Mouse (Mus musculus): Measurements from ENCODE around the gene Dxo. TPM values are rescaled to one million over a fixed set of nuclear protein-coding genes. Genes with fewer than 3 reads are reported as not detected.

Dxo gene
- polyA plus RNA-seq, 1 experiment from 2014 or later: 54.9 TPM

GRCm38 (mm10) chr17:34860514-34860913, 23.7 kb downstream of the Dxo start:
- Histone ChIP-seq H3K4me3 (ENCODE audit: low read depth, low read length) (no peak overlapping the region), H3K9me3 (replicated peaks; ENCODE audit: control insufficient read depth, low read length) (no peaks in the 10 kb centered on the region), H3K4me2 (ENCODE audit: low read length) (no peak overlapping the region), H3K9ac (ENCODE audit: low read length) (no peak overlapping the region), H3K27me3 (replicated peaks; ENCODE audit: control insufficient read depth, insufficient read depth, low read length) (no peaks in the 10 kb centered on the region), H3K36me3 (ENCODE audit: control insufficient read depth, insufficient read depth, low read length) (peaks cover 21% of the 10 kb centered on the region), H3K27ac (ENCODE audit: low read depth, low read length) (no peak overlapping the region), H3K4me1 (ENCODE audit: control insufficient read depth, insufficient read depth, low read length) (no peaks in the 10 kb centered on the region)
- DNase-seq (ENCODE audit: low spot score): no peak
- 90% methylated on average over 9 of the region's 9 CpGs for WGBS
- no peak for ATAC-seq

GRCm38 (mm10) chr17:34861704-34862415, 25.0 kb downstream of the Dxo start:
- 79% methylated on average over 13 of the region's 13 CpGs for WGBS
- H3K36me3 ChIP-seq (ENCODE audit: control insufficient read depth, insufficient read depth, low read length): peaks cover 7% of the 10 kb centered on the region

GRCm38 (mm10) chr17:34862416-34863081, 25.7 kb downstream of the Dxo start, which contains the start of gene Cfb:
TSS of gene Cfb (minus strand) at chr17:34862518.
- Histone ChIP-seq H3K4me3 (ENCODE audit: low read depth, low read length) (no peak within 1 kb of the TSS), H3K9ac (ENCODE audit: low read length) (no peak within 1 kb of the TSS), H3K36me3 (ENCODE audit: control insufficient read depth, insufficient read depth, low read length) (peaks cover under 1% of the 10 kb centered on the region; the same call in 1 of the 2 replicates), H3K4me2 (ENCODE audit: low read length) (no peak within 1 kb of the TSS), H3K9me3 (replicated peaks; ENCODE audit: control insufficient read depth, low read length) (no peaks in the 10 kb centered on the region), H3K4me1 (ENCODE audit: control insufficient read depth, insufficient read depth, low read length) (no peaks in the 10 kb centered on the region), H3K27me3 (replicated peaks; ENCODE audit: control insufficient read depth, insufficient read depth, low read length) (no peaks in the 10 kb centered on the region), H3K27ac (ENCODE audit: low read depth, low read length) (no peak within 1 kb of the TSS)
- WGBS: 75% methylated on average over 8 of the region's 8 CpGs
- no peak for DNase-seq (ENCODE audit: low spot score)
- no peak for ATAC-seq

More at GRCm38 (mm10) chr17:34861704-34862415, 25.0 kb downstream of the Dxo start:
- no peaks in the 10 kb centered on the region for H3K9me3 ChIP-seq (replicated peaks; ENCODE audit: control insufficient read depth, low read length)
- H3K4me2 ChIP-seq (ENCODE audit: low read length): no peak overlapping the region
- H3K27ac ChIP-seq (ENCODE audit: low read depth, low read length): no peak overlapping the region
- no peaks in the 10 kb centered on the region for H3K27me3 ChIP-seq (replicated peaks; ENCODE audit: control insufficient read depth, insufficient read depth, low read length)
- ATAC-seq (no peak), DNase-seq (ENCODE audit: low spot score) (no peak)
- no peak overlapping the region for H3K9ac ChIP-seq (ENCODE audit: low read length)
- H3K4me3 ChIP-seq (ENCODE audit: low read depth, low read length): no peak overlapping the region
- no peaks in the 10 kb centered on the region for H3K4me1 ChIP-seq (ENCODE audit: control insufficient read depth, insufficient read depth, low read length)

- no peak overlapping the region for H3K9ac ChIP-seq (ENCODE audit: low read length)
- no peaks in the 10 kb centered on the region for H3K4me1 ChIP-seq (ENCODE audit: control insufficient read depth, insufficient read depth, low read length)
- WGBS: 66% methylated on average over 7 of the region's 7 CpGs
- H3K4me2 ChIP-seq (ENCODE audit: low read length): no peak overlapping the region
- H3K9me3 ChIP-seq (replicated peaks; ENCODE audit: control insufficient read depth, low read length): no peaks in the 10 kb centered on the region
- ATAC-seq (no peak), DNase-seq (ENCODE audit: low spot score) (no peak)
- no peak overlapping the region for H3K27ac ChIP-seq (ENCODE audit: low read depth, low read length)
- no peaks in the 10 kb centered on the region for H3K27me3 ChIP-seq (replicated peaks; ENCODE audit: control insufficient read depth, insufficient read depth, low read length)
- H3K4me3 ChIP-seq (ENCODE audit: low read depth, low read length): no peak overlapping the region
- no peaks in the 10 kb centered on the region for H3K36me3 ChIP-seq (ENCODE audit: control insufficient read depth, insufficient read depth, low read length)
These were observed 29.2 kb downstream of the Dxo start for GRCm38 (mm10) chr17:34865981-34866380.

- DNase-seq (ENCODE audit: low spot score) (no peak), ATAC-seq (no peak)
- Histone ChIP-seq H3K4me3 (ENCODE audit: low read depth, low read length) (no peak overlapping the region), H3K9ac (ENCODE audit: low read length) (no peak overlapping the region), H3K4me2 (ENCODE audit: low read length) (no peak overlapping the region), H3K9me3 (replicated peaks; ENCODE audit: control insufficient read depth, low read length) (no peaks in the 10 kb centered on the region), H3K27me3 (replicated peaks; ENCODE audit: control insufficient read depth, insufficient read depth, low read length) (no peaks in the 10 kb centered on the region), H3K36me3 (ENCODE audit: control insufficient read depth, insufficient read depth, low read length) (no peaks in the 10 kb centered on the region), H3K27ac (ENCODE audit: low read depth, low read length) (no peak overlapping the region), H3K4me1 (ENCODE audit: control insufficient read depth, insufficient read depth, low read length) (no peaks in the 10 kb centered on the region)
- whole genome bisulfite sequencing: 93% methylated on average over 6 of the region's 6 CpGs
These were observed 37.5 kb downstream of the Dxo start for GRCm38 (mm10) chr17:34874321-34874720.

- DNase-seq (ENCODE audit: low spot score) (no peak), ATAC-seq (no peak)
- Histone ChIP-seq H3K4me2 (ENCODE audit: low read length) (no peak within 1 kb of the TSS), H3K36me3 (ENCODE audit: control insufficient read depth, insufficient read depth, low read length) (no peaks in the 10 kb centered on the region), H3K4me1 (ENCODE audit: control insufficient read depth, insufficient read depth, low read length) (no peaks in the 10 kb centered on the region), H3K9ac (ENCODE audit: low read length) (no peak within 1 kb of the TSS), H3K9me3 (replicated peaks; ENCODE audit: control insufficient read depth, low read length) (no peaks in the 10 kb centered on the region), H3K27ac (ENCODE audit: low read depth, low read length) (no peak within 1 kb of the TSS), H3K27me3 (replicated peaks; ENCODE audit: control insufficient read depth, insufficient read depth, low read length) (0 out of 2 replicates have a peak, but pooled peaks cover 3% of the 10 kb centered on the region), H3K4me3 (ENCODE audit: low read depth, low read length) (no peak within 1 kb of the TSS)
- 71% methylated on average over 11 of the region's 11 CpGs for WGBS
These were observed 42.6 kb downstream of the Dxo start, which contains the start of gene Zbtb12 for GRCm38 (mm10) chr17:34879336-34879879. TSS of gene Zbtb12 (plus strand) at chr17:34879483.

GRCm38 (mm10) chr17:34881166-34881565, 44.3 kb downstream of the Dxo start:
- ATAC-seq: no peak
- no peaks in the 10 kb centered on the region for H3K36me3 ChIP-seq (ENCODE audit: control insufficient read depth, insufficient read depth, low read length)

GRCm38 (mm10) chr17:34881683-34882310, 45.0 kb downstream of the Dxo start, which contains the start of gene Gm20547:
TSS of gene Gm20547 (minus strand) at chr17:34882042.
- no peaks in the 10 kb centered on the region for H3K36me3 ChIP-seq (ENCODE audit: control insufficient read depth, insufficient read depth, low read length)
- no peaks in the 10 kb centered on the region for H3K9me3 ChIP-seq (replicated peaks; ENCODE audit: control insufficient read depth, low read length)
- H3K27ac ChIP-seq (ENCODE audit: low read depth, low read length): no peak within 1 kb of the TSS
- WGBS: 6% methylated on average over 15 of the region's 15 CpGs
- 0 out of 2 replicates have a peak, but pooled peaks cover 3% of the 10 kb centered on the region for H3K27me3 ChIP-seq (replicated peaks; ENCODE audit: control insufficient read depth, insufficient read depth, low read length)
- H3K4me2 ChIP-seq (ENCODE audit: low read length): no peak within 1 kb of the TSS
- H3K4me1 ChIP-seq (ENCODE audit: control insufficient read depth, insufficient read depth, low read length): no peaks in the 10 kb centered on the region
- H3K4me3 ChIP-seq (ENCODE audit: low read depth, low read length): no peak within 1 kb of the TSS
- ATAC-seq (no peak), DNase-seq (ENCODE audit: low spot score) (no peak)
- 0 out of 2 replicates have a peak within 1 kb of the TSS, but pooled peaks have one; percentile 25 for H3K9ac ChIP-seq (ENCODE audit: low read length)

More at GRCm38 (mm10) chr17:34881166-34881565, 44.3 kb downstream of the Dxo start:
- no peaks in the 10 kb centered on the region for H3K9me3 ChIP-seq (replicated peaks; ENCODE audit: control insufficient read depth, low read length)
- no peaks in the 10 kb centered on the region for H3K4me1 ChIP-seq (ENCODE audit: control insufficient read depth, insufficient read depth, low read length)
- no peak overlapping the region for H3K4me3 ChIP-seq (ENCODE audit: low read depth, low read length)
- no peak for DNase-seq (ENCODE audit: low spot score)
- no peak overlapping the region for H3K27ac ChIP-seq (ENCODE audit: low read depth, low read length)
- 0 out of 2 replicates have a peak, but pooled peaks cover 3% of the 10 kb centered on the region for H3K27me3 ChIP-seq (replicated peaks; ENCODE audit: control insufficient read depth, insufficient read depth, low read length)
- no peak overlapping the region for H3K4me2 ChIP-seq (ENCODE audit: low read length)
- H3K9ac ChIP-seq (ENCODE audit: low read length): no peak overlapping the region

Measured in forebrain, embryonic 14.5 days (tissue).